Mouse (Mus musculus) midbrain, embryonic 12.5 days (tissue): Measurements from ENCODE around the gene Lrrc75a. TPM values are rescaled to one million over a fixed set of nuclear protein-coding genes. Genes with fewer than 3 reads are reported as not detected.

Experiments
- ATAC-seq: fragments of 200-750 bp; cut with Nextera tagmentation; 2 replicates; pipeline ENCODE4 v1.8.0; 2017; ENCODE audit warnings: low read depth, moderate TSS enrichment, moderate library complexity; ENCODE audit not compliant: low FRiP score
- H3K27ac ChIP-seq: fragments of 300-500 bp; sonication (generic); replicated peaks from 2 replicates; pipeline ENCODE4 v1.5.1; 2016; ENCODE audit warnings: mild to moderate bottlenecking
- H3K27me3 ChIP-seq: fragments of 300-500 bp; sonication (generic); 2 replicates; pipeline ENCODE4 v1.6.1; 2016; ENCODE audit warnings: mild to moderate bottlenecking
- H3K36me3 ChIP-seq: fragments of 300-500 bp; sonication (generic); 2 replicates; pipeline ENCODE4 v1.6.1; 2016
- H3K4me1 ChIP-seq: fragments of 300-500 bp; sonication (generic); 2 replicates; pipeline ENCODE4 v1.6.1; 2016
- H3K4me2 ChIP-seq: fragments of 300-500 bp; sonication (generic); replicated peaks from 2 replicates; pipeline ENCODE4 v1.6.1; 2016; ENCODE audit warnings: mild to moderate bottlenecking, moderate library complexity
- H3K4me3 ChIP-seq: fragments of 300-500 bp; sonication (generic); 2 replicates; pipeline ENCODE4 v1.5.1; 2016; ENCODE audit warnings: mild to moderate bottlenecking
- H3K9ac ChIP-seq: fragments of 300-500 bp; sonication (generic); replicated peaks from 2 replicates; pipeline ENCODE4 v1.6.1; 2016; ENCODE audit warnings: mild to moderate bottlenecking, moderate library complexity
- H3K9me3 ChIP-seq: fragments of 300-500 bp; sonication (generic); 2 replicates; pipeline ENCODE4 v1.6.1; 2016; ENCODE audit warnings: mild to moderate bottlenecking
- WGBS: fragments of 180-500 bp; shearing (Covaris S2); methylation state at CpG from one replicate; pipeline ENCODE4 v1.1.7; 2016; 5-methylcytosine and 5-hydroxymethylcytosine counted together
- polyA plus RNA-seq: library from polyadenylated mRNA; unstranded; fragments of >200 nt; fragmentation: Nextera tagmentation; extraction: Ambion mirVana; gene quantifications from 2 replicates; pipeline ENCODE4 v1.2.1, GENCODE M21; 2016

The Lrrc75a gene
- polyA plus RNA-seq, 1 experiment from 2014 or later: 12.8 TPM

DNA sequence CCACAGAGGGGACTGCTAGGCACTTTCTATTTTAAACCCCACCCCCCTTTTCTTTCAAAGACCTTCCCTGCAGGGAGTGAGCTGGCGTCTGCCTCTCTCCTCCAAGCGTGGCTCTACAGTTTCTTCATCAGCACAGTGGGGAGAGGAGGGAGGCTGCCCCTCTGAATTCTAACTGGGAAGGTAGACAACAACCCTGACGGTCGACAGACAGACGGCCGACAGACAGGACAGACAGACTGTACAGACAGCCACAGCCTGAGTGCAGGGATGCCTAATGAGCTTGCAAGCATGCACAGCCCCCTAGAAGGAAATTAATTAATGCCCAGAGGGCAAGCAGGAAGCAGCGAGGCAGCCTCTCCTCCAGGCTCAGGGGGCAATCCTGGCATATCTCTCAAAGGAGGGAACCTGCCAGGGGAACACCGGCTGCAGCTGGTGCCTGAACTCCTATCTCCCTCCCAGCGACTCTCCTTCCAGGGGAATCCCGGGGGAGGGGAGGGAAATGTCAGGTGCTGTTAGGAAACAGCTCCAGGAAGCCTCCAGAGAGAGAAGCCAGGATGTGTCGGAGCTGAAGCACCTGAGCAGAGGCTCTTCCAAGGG lies 18.0 kb downstream of the Lrrc75a start:
- peak overlapping the region; percentile 51 for H3K9ac ChIP-seq
- H3K9me3 ChIP-seq: no peaks in the 10 kb centered on the region
- peak overlapping the region; percentile 86 for H3K27ac ChIP-seq
- 1% methylated on average over 11 of the region's 11 CpGs for WGBS
- peak overlapping the region; percentile 49 for H3K4me2 ChIP-seq
- H3K36me3 ChIP-seq: no peaks in the 10 kb centered on the region
- H3K4me1 ChIP-seq: peaks cover 44% of the 10 kb centered on the region
- peak; percentile 74 for ATAC-seq
- no peaks in the 10 kb centered on the region for H3K27me3 ChIP-seq
- H3K4me3 ChIP-seq: peak overlapping the region; percentile 14

- Histone ChIP-seq H3K27ac (peak overlapping the region; percentile 86), H3K4me2 (peak overlapping the region; percentile 49), H3K36me3 (no peaks in the 10 kb centered on the region), H3K27me3 (no peaks in the 10 kb centered on the region), H3K9me3 (no peaks in the 10 kb centered on the region), H3K4me3 (0 out of 2 replicates have a peak overlapping the region, but pooled peaks have one; percentile 14), H3K9ac (peak overlapping the region; percentile 51; the same call in 1 of the 2 replicates), H3K4me1 (peaks cover 49% of the 10 kb centered on the region)
- 2% methylated on average over 9 of the region's 9 CpGs for WGBS
- ATAC-seq: peak; percentile 13; the same call in 1 of the 2 replicates
Measured at GRCm38 (mm10) chr11:62629352-62630224, 18.7 kb downstream of the Lrrc75a start.

DNA sequence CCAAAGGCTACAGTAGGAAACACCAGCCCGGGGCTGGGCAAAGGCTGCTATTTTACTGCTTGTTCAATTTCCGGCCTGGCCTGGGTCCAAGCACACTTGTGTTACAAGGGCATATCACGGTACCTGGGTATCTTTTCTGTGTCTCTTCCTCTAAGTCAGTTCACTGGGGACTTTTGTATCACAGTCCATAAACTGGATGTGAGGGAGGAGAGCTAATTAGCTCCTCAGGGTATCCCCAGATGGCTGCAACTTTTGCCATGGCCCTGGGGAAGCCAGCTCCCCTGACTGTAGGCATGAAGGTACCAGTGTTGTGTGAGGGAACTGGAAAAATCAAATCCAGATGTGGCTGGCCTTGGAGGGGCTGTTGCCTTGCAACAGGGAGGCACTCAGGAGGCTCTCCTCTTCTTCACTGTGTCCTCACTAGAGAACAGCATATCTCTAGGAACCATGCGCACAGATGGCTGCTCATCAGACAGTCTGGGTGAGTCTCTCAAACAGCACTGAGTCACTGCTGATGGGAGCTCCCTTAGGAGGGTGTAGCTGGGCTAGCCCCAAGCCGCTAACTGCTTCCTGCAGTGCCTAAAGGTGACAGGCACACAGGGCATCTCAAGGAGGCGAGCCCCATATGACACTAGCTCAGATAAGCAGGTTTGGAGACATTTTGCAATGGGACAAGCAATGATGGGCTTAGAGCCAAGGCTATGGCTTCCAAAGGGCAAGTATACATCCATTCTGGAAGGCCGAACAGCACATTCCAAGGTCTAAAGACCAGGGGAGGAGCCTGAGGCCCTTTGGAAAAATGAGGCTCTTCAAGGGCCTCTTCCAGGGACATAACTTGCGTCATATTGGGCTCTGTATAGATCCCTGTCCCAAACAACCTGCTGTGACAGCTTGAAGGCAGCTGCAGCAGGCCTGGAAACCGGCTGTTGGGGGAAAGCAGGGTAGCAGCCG lies 23.7 kb downstream of the Lrrc75a start:
- no peak overlapping the region for H3K9ac ChIP-seq
- peak overlapping the region; percentile 31 for H3K27ac ChIP-seq
- peaks cover 30% of the 10 kb centered on the region for H3K4me1 ChIP-seq
- no peaks in the 10 kb centered on the region for H3K9me3 ChIP-seq
- 0 out of 2 replicates have a peak, but pooled peaks cover 4% of the 10 kb centered on the region for H3K36me3 ChIP-seq
- H3K27me3 ChIP-seq: no peaks in the 10 kb centered on the region
- 71% methylated on average over 10 of the region's 10 CpGs for WGBS
- no peak overlapping the region for H3K4me3 ChIP-seq
- no peak overlapping the region for H3K4me2 ChIP-seq
- no peak for ATAC-seq

DNA sequence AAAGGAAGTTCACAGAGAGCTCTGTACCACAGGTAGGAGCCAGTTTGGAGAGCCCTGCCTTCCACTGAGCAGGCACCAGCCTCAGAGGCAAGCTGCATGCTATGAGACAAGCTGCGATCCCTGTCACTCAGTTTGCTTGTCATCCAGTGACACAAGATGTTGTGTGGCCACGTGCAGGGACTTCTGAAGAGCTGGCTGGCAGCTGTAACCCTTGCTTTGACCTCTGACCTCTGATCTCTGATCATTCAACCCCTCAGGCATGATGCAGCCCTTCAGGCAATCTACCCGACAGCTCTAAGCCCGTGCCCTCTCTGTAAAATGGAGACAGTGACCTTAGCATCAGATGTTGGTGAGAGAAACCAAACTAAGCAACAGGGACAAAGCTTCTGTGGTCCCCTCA lies 25.5 kb downstream of the Lrrc75a start:
- 28% methylated on average over 4 of the region's 4 CpGs for WGBS
- Histone ChIP-seq H3K4me3 (no peak overlapping the region), H3K9me3 (no peaks in the 10 kb centered on the region), H3K27ac (no peak overlapping the region), H3K9ac (no peak overlapping the region), H3K27me3 (no peaks in the 10 kb centered on the region), H3K4me2 (no peak overlapping the region), H3K4me1 (peaks cover 13% of the 10 kb centered on the region), H3K36me3 (0 out of 2 replicates have a peak, but pooled peaks cover 14% of the 10 kb centered on the region)
- ATAC-seq: no peak

DNA sequence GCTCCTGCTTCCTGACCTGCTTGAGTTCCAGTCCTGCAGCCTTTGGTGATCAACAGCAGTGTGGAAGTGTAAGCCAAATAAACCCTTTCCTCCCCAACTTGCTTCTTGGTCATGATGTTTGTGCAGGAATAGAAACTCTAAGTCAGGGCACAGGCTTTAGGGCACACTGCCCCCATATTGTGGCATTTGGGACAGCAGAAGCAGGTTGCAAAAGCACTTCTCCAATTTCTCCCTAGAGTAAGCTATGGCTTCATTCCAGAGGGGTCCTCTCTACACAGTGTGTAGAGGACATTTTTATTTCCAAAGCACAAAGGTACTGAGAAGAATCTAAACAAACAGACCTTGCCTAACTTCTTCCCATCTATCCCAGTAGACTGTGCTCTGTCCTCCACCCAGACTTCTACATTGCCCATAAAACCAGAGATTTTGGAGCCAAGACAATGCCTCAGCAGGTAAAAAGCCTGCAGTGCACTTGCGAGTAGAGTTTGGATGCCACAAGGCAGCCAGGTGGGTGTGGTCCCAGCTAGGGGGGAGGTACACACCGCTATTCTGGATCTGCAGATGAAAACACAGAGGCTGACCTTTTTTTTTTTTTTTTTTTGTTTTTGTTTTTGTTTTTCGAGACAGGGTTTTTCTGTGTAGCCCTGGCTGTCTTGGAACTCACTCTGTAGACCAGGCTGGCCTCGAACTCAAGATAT lies 26.6 kb downstream of the Lrrc75a start:
- Histone ChIP-seq H3K27ac (no peak overlapping the region), H3K4me1 (peaks cover 12% of the 10 kb centered on the region), H3K9ac (no peak overlapping the region), H3K36me3 (peaks cover 21% of the 10 kb centered on the region; the same call in 1 of the 2 replicates), H3K4me2 (no peak overlapping the region), H3K27me3 (no peaks in the 10 kb centered on the region), H3K9me3 (no peaks in the 10 kb centered on the region), H3K4me3 (no peak overlapping the region)
- ATAC-seq: no peak
- 85% methylated on average over 4 of the region's 4 CpGs for WGBS

- H3K27me3 ChIP-seq: no peaks in the 10 kb centered on the region
- 93% methylated on average over 8 of the region's 8 CpGs for WGBS
- H3K4me3 ChIP-seq: no peak overlapping the region
- no peaks in the 10 kb centered on the region for H3K9me3 ChIP-seq
- peaks cover 21% of the 10 kb centered on the region; the same call in 1 of the 2 replicates for H3K36me3 ChIP-seq
- H3K27ac ChIP-seq: no peak overlapping the region
- H3K4me2 ChIP-seq: no peak overlapping the region
- ATAC-seq: no peak
- H3K9ac ChIP-seq: no peak overlapping the region
- H3K4me1 ChIP-seq: peaks cover 12% of the 10 kb centered on the region
Measured at GRCm38 (mm10) chr11:62621079-62621478, 27.2 kb downstream of the Lrrc75a start.

- H3K4me1 ChIP-seq: peaks cover 28% of the 10 kb centered on the region
- 93% methylated on average over 4 of the region's 4 CpGs for WGBS
- peaks cover 24% of the 10 kb centered on the region; the same call in 1 of the 2 replicates for H3K36me3 ChIP-seq
- no peak overlapping the region for H3K4me2 ChIP-seq
- H3K27ac ChIP-seq: no peak overlapping the region
- ATAC-seq: no peak
- H3K4me3 ChIP-seq: no peak overlapping the region
- H3K27me3 ChIP-seq: no peaks in the 10 kb centered on the region
- no peaks in the 10 kb centered on the region for H3K9me3 ChIP-seq
- no peak overlapping the region for H3K9ac ChIP-seq
Measured at GRCm38 (mm10) chr11:62615456-62615855, 32.9 kb downstream of the Lrrc75a start.

- 86% methylated on average over 8 of the region's 8 CpGs for WGBS
- no peak overlapping the region for H3K4me3 ChIP-seq
- peaks cover 28% of the 10 kb centered on the region for H3K4me1 ChIP-seq
- peaks cover 29% of the 10 kb centered on the region for H3K36me3 ChIP-seq
- ATAC-seq: no peak
- no peaks in the 10 kb centered on the region for H3K27me3 ChIP-seq
- H3K27ac ChIP-seq: peak overlapping the region; percentile 93; the same call in 1 of the 2 replicates
- peak overlapping the region; percentile 45; the same call in 1 of the 2 replicates for H3K9ac ChIP-seq
- no peak overlapping the region for H3K4me2 ChIP-seq
- no peaks in the 10 kb centered on the region for H3K9me3 ChIP-seq
Measured at GRCm38 (mm10) chr11:62614876-62615410, 33.4 kb downstream of the Lrrc75a start.

GRCm38 (mm10) chr11:62613657-62614365 lies 34.5 kb downstream of the Lrrc75a start:
- WGBS: 8% methylated on average over 19 of the region's 19 CpGs
- Histone ChIP-seq H3K4me2 (peak overlapping the region; percentile 44), H3K27me3 (no peaks in the 10 kb centered on the region), H3K36me3 (peaks cover 28% of the 10 kb centered on the region), H3K9ac (peak overlapping the region; percentile 51; the same call in 1 of the 2 replicates), H3K4me1 (peaks cover 28% of the 10 kb centered on the region), H3K4me3 (peak overlapping the region; percentile 18), H3K27ac (peak overlapping the region; percentile 93), H3K9me3 (no peaks in the 10 kb centered on the region)
- ATAC-seq: peak; percentile 94

- WGBS: 57% methylated on average over 10 of the region's 10 CpGs
- H3K4me3 ChIP-seq: no peak overlapping the region
- H3K27me3 ChIP-seq: no peaks in the 10 kb centered on the region
- peak overlapping the region; percentile 93 for H3K27ac ChIP-seq
- ATAC-seq: 0 out of 2 replicates have a peak, but pooled peaks have one; percentile 11
- H3K9me3 ChIP-seq: no peaks in the 10 kb centered on the region
- peaks cover 28% of the 10 kb centered on the region for H3K4me1 ChIP-seq
- H3K9ac ChIP-seq: peak overlapping the region; percentile 51; the same call in 1 of the 2 replicates
- peaks cover 34% of the 10 kb centered on the region for H3K36me3 ChIP-seq
- peak overlapping the region; percentile 44 for H3K4me2 ChIP-seq
Measured at GRCm38 (mm10) chr11:62612604-62613003, 35.7 kb downstream of the Lrrc75a start.
